Mouse (Mus musculus): Measurements from ENCODE around the gene Rftn1.

GRCm38 (mm10) chr17:50196005-50196672, 5.7 kb upstream of the Rftn1 start:
- TF ChIP-seq CTCF (IDR thresholded peaks at IDR 0.05; ENCODE audit: extremely low read depth, insufficient read depth, insufficient read length, insufficient replicate concordance) (no peak), POLR2A (IDR thresholded peaks at IDR 0.05; ENCODE audit: low read depth, low read length) (no peak)

Measured in spleen, adult 2 months (tissue).